Mouse (Mus musculus) monocyte, adult 2 months (primary cell): ENCODE measurements around the gene Pold1.

Experiments used
- DNase-seq, 2 experiments: peaks; one replicate each; pipeline ENCODE4 v3.0.0; 2022; ENCODE audit warnings: low spot score in 2 of 2, low read depth in 1 of 2

Pold1 gene

DNA sequence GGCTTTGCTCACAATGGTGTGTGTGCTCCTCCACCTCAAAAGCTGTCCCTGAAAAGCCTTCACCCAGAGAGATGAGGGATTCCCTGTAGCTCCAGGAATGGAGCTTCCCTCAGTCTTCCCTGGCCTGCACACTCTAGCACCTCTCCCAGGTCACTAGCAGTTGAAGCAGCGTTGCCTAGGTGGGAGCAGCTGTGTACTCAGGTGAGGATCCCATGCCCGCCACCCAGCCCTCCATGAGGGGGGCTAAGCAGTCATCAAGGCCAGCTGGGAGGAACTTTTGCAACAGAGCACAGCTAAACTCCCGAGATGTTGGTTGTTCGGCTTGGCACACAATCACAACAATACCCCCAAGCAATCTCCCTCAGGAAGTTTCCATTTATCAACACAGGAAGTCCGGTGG is 34.1 kb upstream of the Pold1 start:
- no peak for DNase-seq

DNA sequence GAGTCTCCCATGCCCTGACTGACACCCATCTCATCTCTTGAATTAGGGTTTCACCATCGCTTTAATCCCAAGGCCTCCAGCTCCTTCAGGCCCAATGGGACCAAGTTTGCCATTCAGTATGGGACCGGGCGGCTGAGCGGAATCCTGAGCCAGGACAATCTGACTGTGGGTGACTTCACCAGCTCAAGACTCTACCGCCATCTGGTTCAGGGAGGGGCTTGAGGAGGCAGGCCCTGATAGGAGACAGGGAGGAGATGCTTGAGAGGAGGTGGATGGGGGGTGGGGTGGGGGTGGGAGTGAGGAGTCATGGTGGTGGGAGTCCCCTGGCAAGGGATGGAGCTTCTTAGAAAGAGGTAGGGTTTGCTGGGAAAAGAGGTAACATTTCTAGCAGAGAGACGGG is 33.0 kb upstream of the Pold1 start:
- DNase-seq = no peak

DNA sequence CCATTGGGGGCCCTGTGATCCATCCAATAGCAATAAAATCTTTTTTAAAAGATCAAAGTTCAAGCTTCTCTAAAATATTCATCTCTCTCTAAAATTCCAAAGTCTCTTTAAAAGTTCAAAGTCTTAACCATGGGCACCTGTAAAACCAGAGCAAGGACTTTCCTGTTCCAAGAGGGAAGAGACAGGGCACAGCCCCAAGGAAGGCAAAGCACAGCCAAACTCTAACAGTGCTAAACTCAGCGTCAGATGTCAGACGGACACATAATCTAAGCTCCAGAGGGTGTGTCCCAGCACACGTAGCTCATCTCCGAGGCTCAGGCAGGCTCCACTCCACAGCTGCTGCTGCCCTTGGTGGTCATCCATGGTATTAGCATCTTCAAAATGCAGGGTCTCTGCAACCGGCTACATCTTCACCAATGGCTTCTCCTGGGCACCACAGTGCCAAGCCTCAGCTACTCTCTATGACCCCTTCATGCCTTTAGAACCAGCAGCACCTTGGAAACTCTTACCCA is 27.7 kb upstream of the Pold1 start:
- no peak for DNase-seq

DNA sequence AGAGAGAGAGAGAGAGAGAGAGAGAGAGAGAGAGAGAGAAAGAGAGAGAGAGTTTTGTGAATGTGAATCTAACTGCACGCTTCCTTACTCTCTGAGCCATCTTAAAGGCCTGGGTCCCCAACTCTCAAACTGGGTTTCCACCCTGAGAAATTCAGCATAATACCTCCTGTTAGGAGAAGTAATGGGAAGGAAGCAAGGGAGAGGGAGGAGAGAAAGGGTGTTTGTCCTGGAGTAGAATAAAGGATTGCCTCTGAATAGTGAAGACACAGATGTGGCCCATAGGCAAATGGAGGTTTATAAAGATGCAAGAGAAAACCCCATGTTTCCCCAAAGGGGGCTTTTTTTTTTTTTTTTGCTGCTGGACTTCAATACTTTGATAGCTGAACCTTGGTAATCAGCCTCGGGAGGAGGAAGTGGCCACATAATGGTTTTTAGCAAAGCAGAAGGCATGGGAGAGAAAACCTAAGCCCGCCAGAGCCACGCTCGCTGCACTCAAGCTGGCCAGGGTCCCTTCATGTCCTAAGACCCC is 24.4 kb upstream of the Pold1 start:
- DNase-seq = no peak

DNA sequence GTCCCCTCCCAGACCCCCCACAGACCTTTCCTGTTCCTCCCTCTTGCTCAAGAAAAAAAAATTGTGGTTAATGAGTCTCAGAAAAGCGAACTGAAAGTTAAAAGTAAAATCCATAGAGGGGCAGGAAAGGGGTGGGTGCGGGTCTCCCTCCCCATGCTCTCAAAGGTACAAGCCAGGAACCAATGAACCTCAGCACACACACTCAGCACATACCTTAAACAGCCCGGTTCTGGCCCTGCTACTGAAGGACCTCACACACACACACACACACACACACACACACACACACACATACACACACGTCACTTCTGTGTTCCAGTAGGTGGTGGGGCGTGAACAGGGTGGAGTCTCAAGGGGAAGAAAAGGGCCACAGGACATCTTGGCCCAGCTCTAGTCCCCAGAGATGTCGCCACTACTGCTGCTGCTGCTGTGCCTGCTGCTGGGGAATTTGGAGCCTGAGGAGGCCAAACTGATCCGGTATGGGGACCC is 23.6 kb upstream of the Pold1 start, which contains the start of gene Napsa:
Napsa (plus strand) TSS at position 168 of the 489 bp plus-strand sequence.
- peak; percentile 57 to 74 for DNase-seq

DNA sequence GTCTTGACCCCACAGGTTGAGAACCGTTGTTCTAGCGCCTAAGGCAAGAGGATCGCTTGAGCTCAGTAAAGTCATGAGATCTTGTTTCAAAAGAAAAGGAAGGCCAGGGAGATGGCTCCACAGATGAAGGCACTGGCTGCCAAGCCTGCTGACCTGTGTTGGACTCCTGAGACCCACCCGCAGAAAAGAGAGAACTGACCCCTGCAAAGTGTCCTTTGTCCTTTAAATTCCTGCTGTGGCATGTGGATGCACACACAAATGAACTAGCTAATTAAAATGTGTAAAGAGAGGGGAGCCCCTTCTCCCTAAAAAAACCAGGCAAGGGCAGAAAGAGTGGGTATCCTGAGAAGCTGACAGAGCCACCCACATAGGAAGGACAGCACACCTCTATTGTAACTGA is 23.2 kb upstream of the Pold1 start:
- no peak for DNase-seq

DNA sequence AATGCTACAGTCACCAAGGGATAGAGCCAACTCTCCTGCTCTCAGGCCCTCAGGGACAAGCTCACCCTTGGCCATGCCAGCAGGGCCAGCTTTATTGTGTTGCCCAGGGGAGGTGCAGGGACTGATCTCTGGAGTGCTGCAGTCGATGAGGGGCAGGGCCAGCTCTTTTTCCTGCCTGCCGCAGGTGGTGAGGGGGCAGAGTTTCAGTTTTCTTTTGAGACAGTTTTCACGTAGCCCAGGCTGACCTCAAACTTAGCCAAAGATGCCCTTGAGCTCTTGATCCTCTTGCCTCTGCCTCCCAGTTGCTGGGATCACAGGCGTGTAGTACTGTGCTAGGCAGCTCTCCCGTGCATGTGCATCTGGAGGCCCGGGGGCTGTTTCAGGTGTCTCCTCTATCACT is 22.3 kb upstream of the Pold1 start:
- no peak for DNase-seq

DNA sequence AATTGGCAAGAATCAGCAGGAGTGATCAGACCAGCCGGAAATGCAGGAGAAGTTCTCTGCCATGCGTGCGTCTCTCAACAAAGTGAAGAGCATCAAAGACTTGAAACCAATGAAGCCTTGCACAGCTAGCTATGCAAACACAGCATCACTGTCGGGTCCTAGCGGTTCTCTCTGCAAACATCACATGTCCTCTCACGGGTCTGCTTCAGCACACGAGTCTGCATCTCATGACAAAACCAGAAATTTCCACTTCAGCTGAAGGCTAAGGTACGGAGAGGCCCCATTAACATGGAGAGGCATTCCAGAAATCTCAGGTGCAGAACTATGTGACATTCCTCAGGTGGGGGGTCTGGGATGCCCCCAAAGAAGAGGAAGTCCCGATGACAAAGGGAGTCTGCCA is 20.2 kb upstream of the Pold1 start:
- DNase-seq = no peak

DNA sequence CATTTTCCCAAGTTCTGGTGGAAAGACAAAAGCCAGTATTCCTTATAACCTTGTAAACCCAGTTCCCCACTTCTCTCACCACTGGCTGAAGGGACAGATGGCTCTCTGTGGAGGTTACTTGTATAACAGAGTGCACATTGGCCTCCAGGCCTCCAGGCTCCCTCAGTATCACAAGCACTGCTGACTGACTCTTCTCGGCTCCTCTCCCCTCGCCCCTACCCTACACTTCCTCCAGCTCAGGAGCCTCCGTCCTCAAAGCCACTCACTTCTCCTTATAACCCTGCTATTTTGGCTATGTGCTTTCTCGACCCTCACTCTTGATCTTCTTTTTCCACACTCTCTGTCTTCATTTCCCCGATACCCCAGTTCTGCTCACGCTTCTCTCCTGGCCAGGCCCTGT is 16.8 kb upstream of the Pold1 start:
- DNase-seq = no peak

DNA sequence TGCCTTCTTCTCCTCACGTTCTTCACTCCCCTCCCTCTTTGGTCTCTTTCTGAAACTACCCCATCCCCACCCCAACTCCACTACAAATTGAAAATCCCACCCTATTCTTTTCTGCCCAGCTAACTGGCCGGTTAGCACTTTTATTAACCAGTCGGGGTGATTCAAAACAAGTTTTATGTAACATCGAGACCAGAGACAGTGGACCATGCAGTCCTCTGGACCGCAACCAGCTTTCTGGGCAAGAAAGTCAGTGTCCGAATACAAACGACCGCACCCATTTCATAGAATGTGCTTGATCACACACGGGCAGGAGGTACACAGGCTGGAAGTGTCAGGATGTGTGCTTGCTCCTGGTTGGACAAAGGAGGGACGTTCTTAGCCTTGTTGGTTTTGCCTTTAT is 15.8 kb upstream of the Pold1 start:
- DNase-seq = no peak

DNA sequence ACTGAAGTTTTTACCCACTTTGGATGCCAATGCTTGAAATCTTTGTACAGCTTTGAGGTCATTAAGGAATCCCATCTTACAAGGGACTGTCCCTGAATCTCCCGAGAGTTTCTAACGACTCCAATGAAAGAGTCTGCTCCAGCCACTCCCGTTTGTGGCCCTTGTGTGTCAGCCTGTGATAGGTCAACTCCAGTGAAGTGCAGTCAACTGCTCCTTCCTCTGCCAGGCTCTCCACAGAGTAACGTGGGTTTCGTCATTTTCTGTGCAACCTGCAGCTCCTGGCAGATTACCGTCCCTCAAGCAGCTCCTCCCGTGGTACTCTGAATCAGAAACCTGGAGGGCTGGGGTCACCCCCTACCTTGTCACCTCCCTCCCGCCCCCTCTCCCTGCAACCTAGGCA is 14.6 kb upstream of the Pold1 start:
- DNase-seq = no peak

DNA sequence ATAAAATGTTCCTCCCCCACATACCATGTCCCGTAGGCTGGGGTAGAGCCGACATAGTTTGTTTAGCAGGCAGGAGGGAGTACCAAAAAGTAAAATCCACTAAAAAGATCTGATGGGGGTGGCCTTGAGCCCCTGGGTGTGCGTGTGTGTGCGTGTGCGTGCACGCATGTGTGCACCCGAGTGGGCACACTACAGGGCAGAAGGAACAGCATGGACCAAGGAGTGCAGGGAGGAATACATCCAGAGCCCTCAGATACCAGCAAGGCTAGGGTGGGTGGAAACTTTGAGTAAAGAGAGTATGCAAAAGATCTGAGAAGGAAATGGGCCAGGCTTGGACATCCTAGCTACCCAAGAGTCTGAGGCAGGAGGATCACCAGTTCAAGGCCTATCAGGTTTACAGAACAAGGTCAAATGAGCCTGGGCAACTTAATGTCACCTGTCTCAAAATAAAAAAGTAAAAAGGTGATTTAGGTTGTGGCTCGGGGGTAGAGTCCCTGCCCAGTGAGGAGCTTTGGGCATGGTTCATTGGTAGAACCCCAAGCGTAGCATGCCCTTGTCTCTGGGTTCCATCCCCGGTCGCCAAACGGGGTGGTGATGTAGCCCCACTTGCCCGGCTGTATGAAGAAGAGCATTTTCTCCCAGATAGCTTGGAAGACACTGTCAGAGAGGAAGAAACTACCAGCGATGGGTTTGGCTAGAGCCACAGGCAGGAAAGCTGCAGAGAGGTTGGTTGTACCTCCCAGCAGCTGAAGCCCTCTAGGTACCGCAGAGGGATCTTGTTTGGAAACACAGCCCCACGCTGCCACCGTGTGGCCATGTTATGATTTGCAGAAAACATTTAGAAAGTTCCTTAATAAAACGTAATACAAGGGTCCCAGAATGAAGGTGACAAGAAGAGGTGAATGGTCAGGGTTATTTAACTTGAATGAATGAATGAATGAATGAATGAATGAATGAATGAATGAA is 12.1 kb upstream of the Pold1 start:
- DNase-seq = peak; percentile 24 to 55

DNA sequence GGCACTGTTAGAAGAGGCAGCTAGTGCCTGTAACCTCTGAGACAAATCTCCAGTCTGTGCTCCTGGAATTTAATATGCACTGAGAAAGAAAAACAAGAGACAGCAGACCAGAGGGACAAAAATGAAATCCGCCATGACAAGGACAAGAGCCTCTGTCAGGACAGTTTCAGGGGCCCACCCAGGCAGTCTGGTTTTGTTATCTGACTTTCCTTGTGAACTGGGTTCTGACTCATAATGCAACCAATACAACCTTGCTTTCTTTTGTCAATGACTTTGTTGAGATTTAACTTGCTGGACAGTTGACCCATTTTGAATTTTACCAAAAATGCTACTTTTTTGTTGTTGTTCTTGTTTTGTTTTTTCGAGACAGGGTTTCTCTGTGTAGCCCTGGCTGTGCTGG is 9.0 kb upstream of the Pold1 start:
- no peak for DNase-seq

DNA sequence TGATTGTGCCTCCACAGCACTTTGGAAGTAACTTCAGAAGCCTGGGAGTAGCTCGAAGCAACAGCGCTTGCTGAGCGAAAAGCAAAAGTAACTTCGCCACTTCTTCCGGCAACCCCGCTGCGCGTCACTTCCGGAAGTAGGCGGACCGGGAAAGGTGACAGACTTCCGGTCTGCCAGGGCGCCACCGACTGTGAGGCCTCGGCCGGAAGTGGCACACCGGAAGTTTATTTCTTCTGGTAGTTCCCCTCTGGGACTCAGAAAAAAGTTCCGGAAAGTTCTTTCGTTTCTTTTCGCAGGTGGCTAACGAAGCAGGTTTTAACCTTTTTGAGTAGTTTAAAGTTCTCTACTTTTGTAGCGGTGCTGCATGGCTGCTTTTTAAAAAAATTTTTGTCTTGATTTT is 5.2 kb upstream of the Pold1 start, which contains the start of gene Nr1h2:
Nr1h2 (minus strand) TSS at position 126 of the 400 bp plus-strand sequence.
- DNase-seq = peak; percentile 87 to 96

DNA sequence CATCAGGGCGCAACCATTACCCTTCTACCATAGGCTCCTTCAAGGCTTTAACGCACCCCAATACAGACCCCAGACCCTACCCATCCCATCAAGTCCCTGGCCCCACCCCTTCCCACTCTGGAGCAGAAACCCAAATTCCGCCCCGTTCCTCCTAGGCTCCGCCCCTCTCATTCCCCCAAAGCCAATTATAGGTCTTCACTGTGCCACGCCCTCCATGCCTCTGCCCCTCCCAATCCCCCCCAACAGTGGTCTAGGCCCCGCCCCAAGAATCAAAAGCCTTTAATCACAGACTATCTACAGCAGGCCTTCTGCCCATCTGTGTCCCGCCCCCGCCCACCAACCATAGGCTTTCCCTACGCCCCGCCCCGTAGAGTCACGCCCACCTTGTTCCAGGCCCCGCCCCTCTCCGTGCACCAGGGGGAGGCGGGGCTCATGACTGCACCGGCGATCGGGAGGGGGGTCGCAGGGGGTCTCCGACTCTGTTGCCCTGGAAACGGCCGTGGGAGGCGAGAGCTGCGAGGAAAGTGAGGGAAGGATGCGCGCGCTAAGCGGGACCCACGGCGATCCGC is 4.6 kb upstream of the Pold1 start:
- DNase-seq = peak; percentile 31 to 67

DNA sequence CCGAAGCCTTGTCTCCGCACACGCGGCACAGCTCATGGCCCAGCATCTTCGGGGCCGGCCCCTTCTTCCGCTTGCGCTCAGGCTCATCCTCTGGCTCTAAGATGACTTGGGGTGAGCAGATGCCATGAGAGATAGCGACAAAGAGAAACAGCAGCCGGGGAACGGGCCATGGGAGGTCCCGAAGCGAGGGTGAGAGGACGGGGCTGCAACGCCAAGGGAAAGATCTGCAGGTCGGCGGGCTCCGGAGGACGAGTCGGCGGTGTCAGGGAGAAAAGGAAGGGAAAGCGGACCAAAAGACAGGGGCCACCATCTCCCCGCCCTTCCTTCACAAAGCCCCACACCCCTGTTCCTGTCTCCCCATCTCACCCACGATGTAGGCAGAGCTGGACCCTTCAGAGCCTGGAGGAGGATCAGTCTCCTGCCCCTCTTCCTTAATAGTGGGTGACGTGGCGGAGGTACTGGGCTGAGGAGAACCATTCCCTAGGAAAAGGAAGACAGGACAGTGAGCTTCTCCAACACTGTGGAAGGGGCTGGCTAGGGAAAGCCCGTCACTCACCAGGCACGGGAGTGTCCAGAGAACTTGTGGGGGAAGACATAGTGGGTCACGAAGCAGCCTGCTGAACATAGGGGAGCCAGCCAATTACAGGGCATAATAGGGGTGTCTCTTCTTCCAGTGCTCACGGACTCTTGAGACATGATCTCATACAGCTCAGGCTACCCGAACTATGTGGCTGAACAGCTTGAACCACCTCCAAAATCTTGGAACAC is 3.7 kb upstream of the Pold1 start:
- DNase-seq = no peak

DNA sequence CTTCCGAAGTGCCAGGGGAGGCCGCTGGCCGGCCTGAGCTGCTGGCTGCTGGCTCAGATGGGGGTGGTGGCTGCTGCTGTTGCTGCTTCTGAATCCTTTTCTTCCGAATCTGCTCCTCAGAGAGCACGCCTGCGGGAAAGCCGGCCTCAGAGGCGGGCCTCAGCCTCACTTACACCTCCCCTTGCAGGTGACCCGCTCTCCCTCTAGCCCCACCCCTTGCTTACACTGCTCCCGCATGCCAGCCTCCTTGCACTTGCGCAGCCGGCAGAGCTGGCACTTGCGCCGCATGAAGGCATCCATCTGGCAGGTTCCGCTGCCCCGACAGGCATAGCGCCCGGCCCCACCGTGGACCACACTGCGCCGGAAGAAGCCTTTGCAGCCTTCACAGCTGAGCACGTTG is 3.1 kb upstream of the Pold1 start:
- no peak for DNase-seq

DNA sequence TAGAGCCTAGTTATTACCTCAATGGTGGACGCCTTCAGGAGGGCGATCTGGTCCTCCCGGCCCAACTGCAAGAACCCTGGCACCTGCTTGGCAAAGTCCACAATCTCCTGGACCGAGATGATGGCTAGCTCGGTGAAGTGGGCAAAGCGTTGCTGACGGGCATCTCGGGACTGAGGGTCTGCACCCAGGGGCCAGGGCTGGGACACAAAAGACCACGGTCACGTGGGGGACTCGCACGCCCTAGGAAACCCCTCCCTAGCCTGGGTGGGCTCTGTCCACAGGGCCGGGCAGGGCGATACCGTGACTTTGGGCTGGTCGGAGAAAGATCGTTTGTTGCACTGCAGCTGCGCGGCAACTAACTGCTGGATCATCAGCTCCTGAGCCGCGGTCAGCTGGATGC is 2.7 kb upstream of the Pold1 start:
- no peak for DNase-seq

DNA sequence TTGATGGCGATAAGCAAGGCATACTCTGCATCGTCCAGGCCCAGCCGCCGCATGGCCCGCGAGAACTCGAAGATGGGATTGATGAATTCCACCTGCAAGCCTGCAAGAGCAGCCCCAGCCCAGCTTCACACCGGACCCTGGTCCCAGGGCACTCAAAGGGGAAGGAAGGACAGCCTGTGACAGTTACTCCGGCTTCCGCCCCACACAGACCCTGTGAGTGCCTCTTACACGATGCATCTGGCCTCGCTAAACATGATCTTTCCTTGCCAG is 1.7 kb upstream of the Pold1 start:
- no peak for DNase-seq

DNA sequence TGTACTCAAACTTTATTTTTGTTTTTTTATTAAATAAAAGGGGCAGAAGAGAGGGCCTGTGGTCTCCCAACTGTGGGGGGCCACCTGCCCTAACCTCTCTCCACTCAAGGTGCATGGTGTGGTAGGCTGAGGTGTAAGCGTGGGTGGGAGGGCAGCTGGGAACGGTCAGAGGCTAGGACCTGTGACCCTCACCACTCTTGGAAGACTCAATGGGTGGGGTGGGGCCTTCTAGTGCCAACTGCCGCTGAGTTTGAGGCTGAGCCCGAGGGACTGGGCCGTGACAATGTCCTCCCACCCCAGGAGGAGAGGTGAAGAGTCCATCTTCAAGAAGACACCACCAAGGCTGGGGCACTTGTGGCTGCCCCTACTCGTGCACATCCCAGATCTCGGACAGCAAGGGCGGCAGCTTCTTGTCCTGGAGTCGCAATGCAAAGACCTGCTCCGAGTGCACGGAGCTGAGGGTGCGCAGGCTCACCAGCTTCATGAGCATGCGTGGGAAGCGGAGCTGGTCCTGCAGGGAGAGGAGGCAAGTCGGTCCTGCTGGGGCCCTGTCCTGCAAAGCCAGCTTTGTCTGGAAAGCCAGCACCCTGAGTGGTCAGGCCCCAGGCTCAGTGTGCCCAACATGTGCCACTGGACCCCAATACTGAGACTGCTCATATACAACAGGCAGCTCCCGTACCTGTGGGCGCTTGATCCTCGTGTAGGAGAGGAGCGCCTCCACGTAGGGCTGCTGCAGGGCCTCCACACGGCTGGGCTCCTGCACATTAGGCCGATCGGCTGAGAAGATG is 1.2 kb upstream of the Pold1 start:
- DNase-seq = no peak

DNA sequence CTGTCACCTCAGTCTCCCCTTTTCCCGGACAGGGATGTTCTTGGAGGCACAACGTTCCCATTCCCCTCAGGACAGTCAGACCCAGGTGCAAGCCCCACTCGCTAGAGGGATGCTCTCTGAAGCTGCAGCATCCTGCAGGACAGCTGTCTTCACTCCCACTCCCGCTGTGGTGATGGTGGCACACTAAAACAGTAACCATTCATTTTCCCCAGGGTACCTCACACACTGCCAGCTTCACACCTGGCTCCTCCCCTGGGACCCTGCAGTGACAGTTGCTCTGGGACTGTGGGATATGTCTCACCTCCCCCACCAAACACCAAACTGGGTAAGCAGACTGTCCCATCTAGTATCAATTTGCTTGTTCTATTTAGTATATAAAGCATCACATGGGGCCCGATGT is 924 bp downstream of the Pold1 start:
- DNase-seq = no peak
